Mouse (Mus musculus): ENCODE data around the gene Prr23a2.

Prr23a2 gene

DNA sequence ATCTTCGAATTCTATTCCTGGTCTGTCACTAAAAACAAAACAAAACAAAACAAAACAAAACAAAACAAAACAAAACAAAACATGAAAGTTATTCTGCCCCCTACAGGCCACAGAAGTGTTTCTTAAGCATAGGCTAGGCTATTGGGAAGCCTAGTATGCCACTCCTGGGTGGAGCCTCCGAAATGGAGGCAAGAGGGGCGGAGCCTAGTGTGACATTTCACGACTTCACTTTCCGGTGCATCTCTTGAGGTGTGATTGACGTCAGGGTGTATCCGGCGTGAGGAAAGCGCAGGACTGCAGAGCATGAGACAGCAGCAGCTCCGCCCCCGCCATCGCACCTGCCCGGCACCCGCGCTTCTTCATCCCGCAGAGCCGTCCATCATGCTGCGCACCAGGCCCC lies at the start of gene Prr23a2:
Gene Prr23a2 (plus strand): TSS at position 285 of the 400 bp plus-strand sequence.
- ChIA-PET CTCF (interaction anchor here in 1 of 4 experiments (1.3 kb wide), 1 partner anchor 10 kb away, joined by 3 read pairs; no protein-coding TSS in a partner anchor), POLR2A (no interaction called here)

DNA sequence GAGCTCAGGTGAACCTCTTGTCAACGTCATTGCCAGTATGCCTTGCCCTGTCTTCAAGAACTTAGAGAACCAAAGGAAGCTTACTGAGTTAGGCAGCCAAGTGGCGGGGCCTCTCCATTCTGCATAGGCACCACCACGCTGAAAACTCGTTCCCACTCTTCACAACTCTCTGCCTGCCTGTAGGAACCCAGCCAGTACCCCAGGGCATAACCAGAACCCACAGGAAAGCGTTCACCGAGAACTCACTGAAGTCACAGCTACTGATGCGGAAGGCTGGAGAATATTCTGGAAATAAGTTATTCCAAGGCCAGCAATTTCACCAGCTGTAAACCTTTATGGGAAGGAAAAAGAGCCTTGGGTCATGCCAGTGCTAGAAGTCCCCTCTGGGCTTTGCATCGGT lies 48.7 kb upstream of the Prr23a2 start:
- CTCF ChIA-PET: interaction anchor here in 2 of 4 experiments (0.5 to 0.7 kb wide), 2 partner anchors 117 to 662 kb away, joined by 3 to 10 read pairs; no protein-coding TSS in a partner anchor
- POLR2A ChIA-PET: interaction anchor here in 2 of 4 experiments (0.6 kb wide), 2 partner anchors 57 to 250 kb away, joined by 3 read pairs; no protein-coding TSS in a partner anchor

DNA sequence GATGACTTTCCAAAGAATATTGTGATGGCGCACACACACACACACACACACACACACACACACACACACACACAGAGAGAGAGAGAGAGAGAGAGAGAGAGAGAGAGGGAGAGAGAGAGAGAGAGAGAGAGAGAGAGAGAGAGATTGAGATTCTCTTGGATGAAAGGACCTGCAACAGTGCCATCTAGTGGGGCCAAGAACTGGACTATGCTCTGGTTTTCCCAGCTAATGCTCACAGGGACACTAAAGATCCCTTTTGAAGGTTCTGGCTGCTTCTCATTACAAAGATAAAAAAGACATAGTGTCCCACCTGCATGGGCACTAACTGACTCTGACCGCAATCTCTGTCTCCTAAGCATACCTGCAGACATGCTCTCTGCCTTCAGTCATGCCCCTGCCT lies 46.8 kb upstream of the Prr23a2 start:
- CTCF ChIA-PET: interaction anchor here (0.6 to 1.2 kb wide), 26 partner anchors 8 to 1613 kb away, joined by 3 to 9 read pairs (median 4); no protein-coding TSS in a partner anchor
- POLR2A ChIA-PET: interaction anchor here in 1 of 4 experiments (0.7 kb wide), 1 partner anchor 149 kb away, joined by 3 read pairs; no protein-coding TSS in a partner anchor

DNA sequence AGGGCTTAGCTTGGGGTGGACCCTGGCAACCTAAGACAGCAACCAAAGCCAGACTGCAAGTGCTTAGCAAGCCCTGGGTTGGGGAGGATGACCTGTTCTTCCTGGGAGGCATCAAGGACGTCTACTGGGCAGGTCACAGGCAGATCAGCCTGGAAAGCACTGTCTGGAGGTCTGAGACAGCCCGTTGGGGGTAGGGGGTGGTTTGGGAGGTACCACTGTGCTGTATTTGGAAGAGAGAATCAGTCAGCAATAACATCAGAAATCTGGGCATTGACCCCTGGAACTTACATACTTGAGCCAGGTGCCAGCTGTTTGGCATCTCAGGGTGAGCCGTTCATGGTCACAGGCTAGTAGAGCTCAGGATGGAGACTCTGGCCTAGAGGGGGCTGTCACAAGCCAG lies 40.2 kb upstream of the Prr23a2 start:
- CTCF ChIA-PET: interaction anchor here in 2 of 4 experiments (1.1 to 1.2 kb wide), 2 partner anchors 10 to 170 kb away, joined by 3 to 4 read pairs; no protein-coding TSS in a partner anchor

DNA sequence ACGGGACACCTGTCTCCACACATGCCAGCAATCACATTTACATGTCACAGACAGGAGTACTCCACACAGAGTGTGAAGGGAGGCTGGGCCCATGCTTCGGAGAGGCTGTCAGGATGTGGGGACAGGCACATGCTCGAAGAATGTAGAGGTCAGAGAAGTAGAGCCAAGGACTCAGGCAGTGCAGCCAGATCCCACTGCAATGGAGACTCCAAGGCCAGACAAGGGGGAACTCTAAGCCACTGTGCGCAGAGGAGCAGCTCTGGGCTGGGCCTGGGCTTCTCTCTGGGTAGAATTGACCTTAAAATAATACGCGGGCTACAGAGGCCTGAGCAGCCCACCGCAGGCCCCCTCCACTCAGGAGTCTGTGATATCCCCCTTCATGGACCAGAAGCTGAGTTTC lies 38.7 kb upstream of the Prr23a2 start:
- POLR2A ChIA-PET: no interaction called here

More for the DNA sequence above, 40.2 kb upstream of the Prr23a2 start:
- POLR2A ChIA-PET: interaction anchor here in 1 of 4 experiments (0.6 kb wide), 1 partner anchor 38 kb away, joined by 4 read pairs; no protein-coding TSS in a partner anchor

DNA sequence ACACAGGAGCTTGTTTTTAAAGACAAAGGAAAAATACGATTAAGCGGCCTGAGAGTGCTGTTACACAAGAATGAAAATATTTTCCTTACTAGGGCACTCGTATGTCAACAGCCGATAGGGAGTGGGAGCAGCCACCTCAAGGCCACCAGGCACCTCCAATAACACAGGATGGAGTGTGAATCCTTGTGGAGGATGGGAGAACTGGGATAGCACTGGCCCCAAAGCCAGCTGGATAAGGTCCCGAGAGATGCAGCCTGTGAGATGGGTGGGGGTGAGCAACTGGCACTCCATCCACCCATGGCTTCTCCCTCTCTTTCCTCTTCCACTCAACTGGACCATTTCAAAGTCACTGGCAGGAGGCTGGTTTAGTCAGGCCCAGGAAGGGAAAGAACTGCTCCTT lies 37.3 kb upstream of the Prr23a2 start:
- POLR2A ChIA-PET: no interaction called here
- CTCF ChIA-PET: interaction anchor here in 1 of 4 experiments (1.0 kb wide), 1 partner anchor 40 kb away, joined by 3 read pairs; no protein-coding TSS in a partner anchor

More for the DNA sequence above, 38.7 kb upstream of the Prr23a2 start:
- CTCF ChIA-PET: interaction anchor here in 1 of 4 experiments (1.2 kb wide), 1 partner anchor 8 kb away, joined by 3 read pairs; no protein-coding TSS in a partner anchor

DNA sequence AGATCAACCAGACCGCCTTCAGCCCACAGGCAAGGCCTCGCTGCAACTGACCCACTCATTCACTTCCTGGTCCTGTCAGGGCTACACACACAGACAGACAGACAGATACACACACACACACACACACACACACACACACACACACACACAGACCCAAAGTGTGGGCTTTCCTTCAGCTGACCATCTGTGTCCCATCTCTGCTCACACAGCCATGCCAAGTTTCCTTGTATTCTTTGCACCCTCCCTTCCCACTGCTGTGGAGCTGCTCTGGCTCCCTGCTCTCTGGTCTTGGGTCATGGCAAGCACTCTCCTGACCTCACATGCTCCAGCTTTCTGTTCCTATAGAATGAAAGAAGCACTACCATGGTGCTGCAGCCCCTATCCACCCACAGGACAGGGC lies 36.8 kb upstream of the Prr23a2 start:
- ChIA-PET POLR2A (no interaction called here), CTCF (interaction anchor here in 1 of 4 experiments (1.0 kb wide), 1 partner anchor 40 kb away, joined by 3 read pairs; no protein-coding TSS in a partner anchor)

DNA sequence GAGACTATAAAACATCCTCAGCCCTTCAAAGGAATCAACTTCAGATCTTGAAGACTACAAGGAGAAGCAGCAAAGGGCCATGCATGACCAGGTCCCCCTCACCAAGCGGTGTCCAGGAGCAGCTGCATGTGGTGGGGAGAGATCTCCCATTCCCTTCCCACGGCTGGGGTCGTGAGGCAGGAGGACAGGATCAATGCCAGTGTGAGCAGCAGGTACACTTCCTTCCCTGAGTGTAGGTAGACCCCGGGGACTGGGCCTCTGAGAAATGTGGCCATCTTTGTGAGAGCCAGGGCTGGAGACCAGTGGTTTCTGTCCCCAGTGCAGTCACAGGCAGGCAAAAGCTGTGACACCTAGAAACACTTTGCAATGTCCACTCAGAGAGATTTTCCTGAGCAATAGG lies 35.8 kb upstream of the Prr23a2 start:
- ChIA-PET CTCF (no interaction called here), POLR2A (no interaction called here)

DNA sequence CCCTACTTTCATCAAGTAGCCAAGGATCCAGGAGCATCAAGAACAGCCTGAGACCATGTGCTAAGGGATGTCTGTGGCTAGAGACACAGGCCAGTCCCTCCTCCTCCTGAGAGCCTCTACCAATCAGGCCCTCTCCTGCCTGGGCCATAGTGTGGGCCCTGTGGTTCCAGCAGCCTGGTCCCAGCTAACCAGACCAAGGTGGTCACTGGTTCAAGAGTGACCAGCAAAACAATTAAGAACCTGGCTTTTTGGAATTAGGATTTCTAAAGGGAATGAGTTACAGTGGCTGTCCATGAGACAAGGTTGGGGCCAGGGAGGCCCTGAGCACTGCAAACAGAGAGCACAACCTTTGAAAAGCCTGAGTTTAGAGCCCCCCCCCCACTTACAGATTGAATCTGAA lies 35.2 kb upstream of the Prr23a2 start:
- ChIA-PET POLR2A (no interaction called here), CTCF (no interaction called here)

DNA sequence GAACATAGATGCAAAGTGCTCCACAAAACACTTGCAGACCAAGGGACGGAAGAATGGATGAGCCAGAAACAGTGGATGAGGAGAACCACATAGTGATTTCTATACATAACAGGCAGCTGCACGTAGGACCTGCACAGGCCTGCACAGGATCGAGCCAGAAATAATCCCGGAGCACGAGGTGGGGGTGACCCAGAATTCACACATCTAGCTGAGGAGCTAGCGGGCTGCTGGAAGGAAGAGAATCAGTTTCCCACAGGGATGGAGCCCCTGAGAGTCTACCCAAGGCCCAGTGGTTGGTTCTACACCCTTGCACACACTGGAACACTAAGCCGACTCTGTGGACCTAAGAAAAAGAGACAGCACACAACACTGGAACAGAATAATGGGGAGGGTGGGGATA lies 32.5 kb upstream of the Prr23a2 start:
- CTCF ChIA-PET: no interaction called here
- POLR2A ChIA-PET: interaction anchor here in 1 of 4 experiments (0.7 kb wide), 1 partner anchor 987 kb away, joined by 3 read pairs; no protein-coding TSS in a partner anchor

DNA sequence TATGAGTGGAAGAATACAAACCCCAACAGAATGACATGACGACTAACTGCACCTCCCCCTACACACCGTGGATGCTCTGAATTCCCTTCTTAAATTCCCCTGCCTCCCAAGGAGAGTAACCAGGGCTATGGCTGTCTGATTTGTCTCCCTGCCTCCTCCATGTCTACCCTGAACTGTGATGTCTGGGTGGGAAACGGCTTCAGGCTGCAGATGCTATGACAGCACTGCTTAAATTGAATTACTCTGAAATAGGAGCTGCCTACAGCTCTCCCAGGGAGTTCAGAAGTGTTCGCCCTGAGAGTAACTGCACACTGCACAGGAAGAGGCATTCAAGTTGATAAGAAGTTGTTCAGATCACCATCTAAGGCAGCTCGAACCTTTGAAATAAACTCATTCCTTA lies 26.8 kb upstream of the Prr23a2 start:
- ChIA-PET CTCF (no interaction called here), POLR2A (interaction anchor here in 1 of 4 experiments (0.6 kb wide), 1 partner anchor 185 kb away, joined by 3 read pairs; no protein-coding TSS in a partner anchor)

DNA sequence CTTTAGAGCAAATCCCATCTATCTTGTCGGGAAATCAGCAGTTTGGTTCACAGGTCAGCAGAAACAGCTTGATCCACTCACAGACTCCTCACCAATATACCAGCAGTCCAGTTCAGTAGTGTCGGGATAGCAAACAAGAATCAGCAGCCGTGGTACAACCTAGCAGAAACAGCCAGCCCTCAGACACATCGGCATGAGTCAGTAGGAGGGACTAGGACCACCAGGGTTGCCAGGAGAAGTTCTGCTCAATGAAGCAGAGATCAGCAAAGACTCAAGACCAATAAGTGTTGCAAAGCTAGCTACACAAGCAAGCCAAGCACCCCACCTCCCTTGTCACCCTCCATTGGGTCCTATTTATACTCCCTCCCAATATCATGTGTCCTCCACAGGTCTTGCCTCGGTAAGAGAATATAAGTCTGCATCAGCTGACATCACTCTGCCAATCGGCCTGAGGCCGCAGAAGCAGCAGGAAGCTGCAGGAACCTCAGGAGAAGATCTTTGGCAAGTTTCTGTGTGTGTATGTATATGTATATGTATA lies 18.7 kb upstream of the Prr23a2 start:
- ChIA-PET POLR2A (no interaction called here), CTCF (interaction anchor here in 1 of 4 experiments (0.6 kb wide), 1 partner anchor 28 kb away, joined by 5 read pairs; no protein-coding TSS in a partner anchor)

DNA sequence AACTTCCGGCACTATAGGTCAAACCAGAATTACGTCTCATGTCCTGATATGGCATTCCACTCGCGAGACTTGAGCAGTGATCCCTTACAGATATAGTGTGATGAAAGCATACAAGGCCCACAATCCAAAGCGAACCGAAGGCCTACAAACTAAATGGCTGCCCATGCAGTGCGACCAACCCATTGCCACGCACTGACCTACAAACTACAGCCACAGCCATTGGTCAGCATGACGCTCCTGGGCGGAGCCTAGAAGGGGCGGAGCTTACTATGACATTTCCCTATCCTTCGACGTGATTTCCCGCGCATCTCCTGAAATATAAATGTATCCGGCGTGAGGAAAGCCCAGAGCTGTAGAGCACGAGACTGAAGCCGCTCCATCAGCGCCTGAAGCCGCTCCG lies 14.2 kb upstream of the Prr23a2 start, which contains the start of gene Prr23a1:
Gene Prr23a1 (plus strand): TSS at position 387 of the 400 bp plus-strand sequence.
- POLR2A ChIA-PET: interaction anchor here in 3 of 4 experiments (0.5 to 1.0 kb wide), 4 partner anchors 8 to 279 kb away, joined by 3 to 5 read pairs (median 4); partner anchors contain the start of gene Copb2 (in 1 of the 3)
- CTCF ChIA-PET: interaction anchor here in 2 of 4 experiments (0.8 to 1.0 kb wide), 4 partner anchors 10 to 171 kb away, joined by 3 to 6 read pairs (median 4); no protein-coding TSS in a partner anchor

DNA sequence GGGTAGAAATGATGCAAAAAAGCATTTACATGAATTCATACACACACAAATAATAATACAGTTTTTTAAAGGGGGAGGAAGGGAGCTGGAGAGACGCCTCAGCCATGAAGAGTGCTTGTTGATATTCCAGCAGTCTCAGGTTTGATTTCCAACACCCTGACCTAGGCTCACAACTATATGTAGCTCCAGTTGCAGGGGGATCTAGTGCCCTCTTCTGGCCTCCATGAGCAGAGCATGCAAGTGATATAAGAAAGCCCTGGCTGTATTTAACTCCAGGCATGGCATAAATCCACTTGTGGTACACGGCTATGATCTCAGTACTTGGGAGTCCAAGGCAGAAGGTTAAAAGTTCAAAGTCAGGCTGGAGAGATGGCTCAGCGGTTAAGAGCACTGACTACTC lies 7.2 kb downstream of the Prr23a2 start:
- POLR2A ChIA-PET: interaction anchor here in 1 of 4 experiments (0.7 to 1.5 kb wide), 2 partner anchors 21 to 91 kb away, joined by 4 read pairs; partner anchors contain the start of genes Foxl2 and Prr23a1
- CTCF ChIA-PET: interaction anchor here (0.5 to 1.3 kb wide), 24 partner anchors 9 to 1580 kb away, joined by 3 to 13 read pairs (median 4); partner anchors contain the start of genes Mrps22 (in 2 of the 4) and Prr23a1 (in 1 of the 4)

DNA sequence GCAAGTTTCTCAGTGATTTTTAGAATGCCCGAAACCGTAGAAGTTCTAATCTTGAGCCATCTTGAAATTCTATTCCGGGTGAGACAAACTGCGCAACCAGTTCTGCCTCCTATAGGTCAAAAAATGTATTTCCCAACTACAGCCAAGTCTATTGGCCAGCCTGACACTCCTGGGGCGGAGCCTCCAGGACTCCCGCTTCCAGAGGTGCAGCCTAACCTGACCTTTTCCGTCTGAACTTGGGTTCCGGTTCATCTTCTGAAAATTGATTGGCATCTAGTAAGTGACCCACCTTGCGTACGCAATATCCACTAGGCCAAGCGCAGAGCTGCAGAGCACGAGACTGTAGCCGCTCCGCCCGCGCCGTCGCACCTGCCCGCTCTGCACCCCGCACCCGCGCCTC lies 8.3 kb downstream of the Prr23a2 start, which contains the start of gene Prr23a3:
Gene Prr23a3 (plus strand): TSS at position 197 of the 400 bp plus-strand sequence.
- ChIA-PET POLR2A (interaction anchor here in 1 of 4 experiments (0.6 kb wide), 1 partner anchor 57 kb away, joined by 3 read pairs; no protein-coding TSS in a partner anchor), CTCF (no interaction called here)

DNA sequence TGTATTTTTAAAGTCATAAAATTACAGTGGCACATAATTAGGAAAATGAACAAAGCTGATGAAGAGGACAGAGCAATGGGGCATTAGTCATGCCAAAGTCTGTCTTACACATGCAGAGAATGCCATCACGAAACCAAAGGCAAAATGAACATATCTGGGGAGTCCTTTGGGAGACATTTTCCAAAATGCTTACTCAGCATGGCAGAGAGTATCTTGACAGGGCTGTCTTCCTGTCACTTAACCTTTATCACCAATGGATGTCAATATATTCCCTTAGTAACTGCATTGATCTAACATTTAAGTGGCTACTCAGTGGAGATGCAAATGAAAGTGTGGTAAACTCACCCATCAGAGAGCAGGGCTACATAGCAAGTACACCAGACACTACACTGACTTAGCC lies 45.2 kb downstream of the Prr23a2 start:
- ChIA-PET POLR2A (no interaction called here), CTCF (no interaction called here)

DNA sequence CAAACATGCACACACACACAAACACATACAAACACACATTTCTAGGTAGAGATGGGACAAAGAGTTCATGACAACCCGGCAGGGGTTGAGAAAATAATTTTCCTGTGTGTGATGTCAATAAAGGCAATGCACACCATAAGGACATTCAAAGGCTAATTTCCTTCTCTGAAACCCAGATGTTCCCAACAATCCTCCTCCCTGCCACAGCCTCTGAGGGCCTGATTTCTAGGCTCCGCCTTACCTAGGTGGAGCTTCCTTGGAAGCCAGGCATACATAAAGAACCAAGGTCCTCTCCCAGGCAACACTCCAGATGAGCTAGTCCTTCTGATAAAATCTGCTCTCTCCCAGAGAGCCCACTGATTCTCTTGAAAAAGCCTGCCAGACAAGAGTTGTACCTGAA lies 46.5 kb downstream of the Prr23a2 start, which contains the start of gene 7420426K07Rik:
Gene 7420426K07Rik (plus strand): TSS at position 301 of the 400 bp plus-strand sequence.
- ChIA-PET CTCF (interaction anchor here in 1 of 4 experiments (0.5 kb wide), 1 partner anchor 27 kb away, joined by 5 read pairs; no protein-coding TSS in a partner anchor), POLR2A (no interaction called here)
